Mouse (Mus musculus) CH12F3 (cell line): ENCODE results near the gene Ipmk.

Source experiments
- in situ Hi-C: fragments of 300-500 bp; cut with MboI; formaldehyde crosslinking; loops from 2 replicates; pipeline ENCODE4 v1.14.3; 2020; ENCODE audit warnings: low sequenced_read_pairs

The Ipmk gene

GRCm38 (mm10) chr10:71347509-71347949, at the start of gene Ipmk:
Ipmk (plus strand) TSS chr10:71347763.
- in situ Hi-C loops: no loop called here

GRCm38 (mm10) chr10:71300161-71300560, 47.4 kb upstream of the Ipmk start:
- in situ Hi-C loops: no loop called here

GRCm38 (mm10) chr10:71302490-71302889, 45.1 kb upstream of the Ipmk start:
- in situ Hi-C loops: no loop called here

- in situ Hi-C loops: no loop called here
Measured at GRCm38 (mm10) chr10:71306190-71306589, 41.4 kb upstream of the Ipmk start.

- in situ Hi-C loops: no loop called here
Measured at GRCm38 (mm10) chr10:71306759-71307158, 40.8 kb upstream of the Ipmk start.

GRCm38 (mm10) chr10:71308199-71308598, 39.4 kb upstream of the Ipmk start:
- in situ Hi-C loops: no loop called here

GRCm38 (mm10) chr10:71310288-71310687, 37.3 kb upstream of the Ipmk start:
- in situ Hi-C loops: loop anchor here (10.0 kb wide), 1 partner anchor 95 kb away; no protein-coding TSS in a partner anchor

- in situ Hi-C loops: loop anchor here (10.0 kb wide), 1 partner anchor 90 kb away; no protein-coding TSS in a partner anchor
Measured at GRCm38 (mm10) chr10:71314596-71314995, 33.0 kb upstream of the Ipmk start.

- in situ Hi-C loops: loop anchor here (10.0 kb wide), 1 partner anchor 89 kb away; no protein-coding TSS in a partner anchor
Measured at GRCm38 (mm10) chr10:71316056-71316455, 31.5 kb upstream of the Ipmk start.

- in situ Hi-C loops: loop anchor here (10.0 kb wide), 1 partner anchor 88 kb away; no protein-coding TSS in a partner anchor
Measured at GRCm38 (mm10) chr10:71316497-71316896, 31.1 kb upstream of the Ipmk start.

- in situ Hi-C loops: no loop called here
Measured at GRCm38 (mm10) chr10:71323669-71324068, 23.9 kb upstream of the Ipmk start.

GRCm38 (mm10) chr10:71326123-71326522, 21.4 kb upstream of the Ipmk start:
- in situ Hi-C loops: no loop called here

- in situ Hi-C loops: no loop called here
Measured at GRCm38 (mm10) chr10:71326789-71327188, 20.8 kb upstream of the Ipmk start.

- in situ Hi-C loops: no loop called here
Measured at GRCm38 (mm10) chr10:71327386-71327785, 20.2 kb upstream of the Ipmk start.

- in situ Hi-C loops: no loop called here
Measured at GRCm38 (mm10) chr10:71328382-71328781, 19.2 kb upstream of the Ipmk start.

- in situ Hi-C loops: no loop called here
Measured at GRCm38 (mm10) chr10:71328870-71329269, 18.7 kb upstream of the Ipmk start.

GRCm38 (mm10) chr10:71329295-71329694, 18.3 kb upstream of the Ipmk start:
- in situ Hi-C loops: no loop called here

GRCm38 (mm10) chr10:71330070-71330469, 17.5 kb upstream of the Ipmk start:
- in situ Hi-C loops: loop anchor here (10.0 kb wide), 1 partner anchor 65 kb away; no protein-coding TSS in a partner anchor

- in situ Hi-C loops: loop anchor here (10.0 kb wide), 1 partner anchor 63 kb away; no protein-coding TSS in a partner anchor
Measured at GRCm38 (mm10) chr10:71331908-71332307, 15.7 kb upstream of the Ipmk start.

GRCm38 (mm10) chr10:71332376-71332775, 15.2 kb upstream of the Ipmk start:
- in situ Hi-C loops: loop anchor here (10.0 kb wide), 1 partner anchor 62 kb away; no protein-coding TSS in a partner anchor

GRCm38 (mm10) chr10:71332859-71333258, 14.7 kb upstream of the Ipmk start:
- in situ Hi-C loops: loop anchor here (10.0 kb wide), 1 partner anchor 62 kb away; no protein-coding TSS in a partner anchor

GRCm38 (mm10) chr10:71337733-71338132, 9.8 kb upstream of the Ipmk start:
- in situ Hi-C loops: loop anchor here (10.0 kb wide), 1 partner anchor 57 kb away; no protein-coding TSS in a partner anchor
